Mouse (Mus musculus): ENCODE data around the gene Pctp. TPM values are rescaled to one million over a fixed set of nuclear protein-coding genes. Genes with fewer than 3 reads are reported as not detected.

The Pctp gene
- 1 to 10 TPM in 1 of 2 experiments, under 1 TPM in 1; 0.94 to 1.3 TPM for total RNA-seq (2021)

DNA sequence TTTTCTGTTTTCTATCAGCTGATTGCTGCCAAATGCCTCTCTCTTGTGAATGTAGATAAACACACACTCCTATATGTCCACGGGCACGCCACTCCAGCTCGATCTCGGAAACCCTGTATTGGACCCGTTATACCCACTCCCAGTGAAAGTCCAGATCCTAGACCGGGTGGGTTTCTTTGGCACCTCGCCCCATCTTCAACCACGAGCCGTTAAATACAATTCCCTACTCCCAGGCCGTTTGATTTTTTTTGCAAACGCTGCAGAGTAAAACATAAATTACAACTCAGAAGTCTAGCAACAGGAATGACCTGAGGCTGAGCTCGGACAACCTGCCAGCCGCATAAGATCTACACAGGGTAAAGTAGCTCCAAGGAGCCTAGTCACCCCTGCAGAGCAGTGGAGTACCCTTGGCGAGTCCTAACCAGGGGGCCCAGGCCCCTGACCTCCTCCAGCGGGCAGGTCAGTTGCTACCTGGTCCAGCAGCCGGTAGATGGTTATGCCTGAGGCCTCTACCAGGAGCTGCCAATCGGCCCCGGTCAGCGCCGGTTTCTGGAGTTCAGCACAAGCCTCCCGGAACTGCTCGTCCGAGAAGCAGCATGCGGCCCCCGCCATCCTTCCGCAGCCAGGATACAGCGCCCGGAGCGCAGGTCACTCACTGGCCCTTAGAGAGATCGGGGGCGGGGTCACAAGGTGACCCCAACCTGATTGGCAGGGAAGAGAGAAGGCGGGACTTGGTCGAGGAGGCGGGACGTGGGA is at the start of gene Pctp:
Gene Pctp, minus strand, starts transcription at position 664 of the 756 bp plus-strand sequence.
- DNase-seq (ENCODE audit: extremely low spot score in 1 of 2, low spot score in 1 of 2) = peak in 1 of 2 experiments; percentile 14

DNA sequence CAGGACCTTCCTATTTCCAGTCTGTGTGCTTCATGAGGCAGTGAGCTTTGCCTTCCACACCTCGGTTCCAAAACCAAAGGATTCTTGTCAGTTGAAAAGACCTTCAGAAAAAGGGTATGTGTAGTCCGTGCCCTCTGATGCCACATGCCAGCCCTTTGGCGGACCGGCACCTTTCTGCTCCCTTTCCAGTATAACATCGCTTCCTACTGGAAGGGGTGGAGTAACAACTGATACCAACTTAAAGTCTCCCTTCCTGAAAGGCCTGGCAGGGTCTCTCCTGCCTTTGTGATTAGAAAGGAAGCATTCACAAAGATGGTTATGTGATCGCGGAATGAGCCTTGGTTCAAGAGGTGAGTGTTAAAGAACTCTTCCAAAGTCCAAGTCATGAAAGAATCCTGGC is 47.3 kb upstream of the Pctp start:
- DNase-seq (ENCODE audit: extremely low spot score in 1 of 2, low spot score in 1 of 2) = no peak

DNA sequence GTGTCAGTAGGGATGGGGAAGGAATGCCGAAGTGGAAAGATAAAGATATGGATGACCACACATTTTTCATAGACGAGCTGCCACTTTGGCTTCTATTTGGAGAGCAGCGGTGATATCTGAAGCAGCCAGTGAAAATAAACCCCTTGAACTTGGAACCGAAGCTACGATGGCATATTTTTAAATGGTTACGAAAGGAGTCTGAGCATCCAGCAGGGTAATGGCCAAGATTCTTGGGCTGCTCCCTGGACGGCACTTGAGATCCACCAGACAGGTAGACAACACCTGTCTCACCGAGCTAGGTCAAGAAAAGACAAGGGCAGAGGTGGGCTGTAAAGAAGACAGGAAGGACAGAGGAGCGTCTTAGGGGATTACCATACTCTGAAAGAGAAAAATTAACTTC is 44.6 kb upstream of the Pctp start:
- DNase-seq (ENCODE audit: extremely low spot score in 1 of 2, low spot score in 1 of 2) = no peak

DNA sequence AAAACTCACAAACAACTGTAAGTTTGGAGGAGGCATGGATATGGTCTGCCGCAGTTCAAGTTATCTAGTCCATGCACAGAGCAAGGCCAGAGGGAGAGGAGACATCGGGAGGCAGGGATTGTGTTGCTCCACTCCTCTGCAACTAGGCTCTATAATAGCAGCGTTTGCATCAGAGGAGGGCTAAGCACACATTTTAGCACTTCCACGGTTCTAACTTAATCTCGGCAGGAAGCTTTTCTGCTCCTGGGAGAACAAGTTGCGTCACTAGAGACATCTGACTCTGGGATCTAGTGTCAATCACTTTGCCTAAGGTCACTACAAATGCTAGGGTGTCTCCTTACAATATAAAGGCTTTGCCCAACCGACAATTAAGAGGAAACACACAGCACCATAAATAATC is 43.5 kb upstream of the Pctp start:
- DNase-seq (ENCODE audit: extremely low spot score in 1 of 2, low spot score in 1 of 2) = no peak

DNA sequence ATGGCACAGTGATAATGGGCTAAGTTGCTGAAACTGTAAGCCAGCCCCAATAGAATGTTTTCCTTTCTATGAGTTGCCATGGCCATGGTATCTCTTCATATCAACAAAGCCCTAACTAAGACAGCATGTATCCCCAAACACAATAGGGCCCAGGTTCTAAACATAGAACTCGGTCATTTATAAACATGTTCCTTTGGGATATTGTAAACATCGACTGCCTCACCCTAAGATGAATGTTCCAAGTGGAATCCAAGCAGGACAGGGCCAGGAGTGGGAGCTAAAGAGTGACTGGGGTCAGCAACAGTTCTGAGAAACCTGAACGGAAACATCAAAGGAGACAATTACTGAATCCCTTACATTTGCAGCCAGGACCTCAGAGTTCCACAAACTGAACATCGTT is 41.8 kb upstream of the Pctp start:
- DNase-seq (ENCODE audit: extremely low spot score in 1 of 2, low spot score in 1 of 2) = no peak

DNA sequence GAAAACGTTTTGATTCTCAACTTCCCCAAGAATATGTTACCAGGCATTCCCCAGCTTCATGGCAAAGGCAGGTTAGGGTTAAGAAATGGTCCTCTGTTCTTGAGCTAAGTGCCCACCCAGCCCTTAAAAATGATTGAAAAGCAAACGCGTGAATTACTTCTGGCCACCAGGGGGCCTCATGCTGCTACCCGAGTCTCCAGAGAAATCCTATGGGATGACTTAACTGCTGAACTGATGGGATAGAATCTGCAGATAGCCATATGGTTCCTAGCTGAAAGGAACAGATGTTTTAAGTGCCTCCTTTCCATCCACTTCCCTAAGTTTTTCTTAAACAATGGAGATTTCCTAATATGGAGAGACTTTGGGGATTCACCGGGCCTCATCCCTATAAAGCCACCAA is 35.3 kb upstream of the Pctp start:
- DNase-seq (ENCODE audit: extremely low spot score in 1 of 2, low spot score in 1 of 2) = peak; percentile 25 to 67

DNA sequence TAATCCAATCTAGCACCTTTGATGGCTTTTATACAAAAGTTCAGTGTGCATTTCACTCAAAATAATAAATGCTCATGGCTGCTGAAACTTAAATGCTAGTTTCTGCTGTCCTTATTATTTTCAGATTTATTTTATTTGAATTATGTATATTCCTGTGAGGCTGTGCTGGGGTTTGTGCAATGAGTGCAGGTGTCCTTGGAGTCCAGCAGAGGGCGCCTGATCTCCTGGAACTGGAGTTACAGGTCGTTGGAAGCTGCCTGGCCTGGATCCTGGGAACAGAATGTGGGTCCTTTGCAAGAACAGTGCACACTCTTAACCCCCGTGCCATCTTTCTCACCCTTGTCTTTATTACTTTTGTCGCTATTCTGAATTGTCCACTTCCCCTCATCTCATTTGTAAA is 33.7 kb upstream of the Pctp start:
- no peak for DNase-seq (ENCODE audit: extremely low spot score in 1 of 2, low spot score in 1 of 2)

DNA sequence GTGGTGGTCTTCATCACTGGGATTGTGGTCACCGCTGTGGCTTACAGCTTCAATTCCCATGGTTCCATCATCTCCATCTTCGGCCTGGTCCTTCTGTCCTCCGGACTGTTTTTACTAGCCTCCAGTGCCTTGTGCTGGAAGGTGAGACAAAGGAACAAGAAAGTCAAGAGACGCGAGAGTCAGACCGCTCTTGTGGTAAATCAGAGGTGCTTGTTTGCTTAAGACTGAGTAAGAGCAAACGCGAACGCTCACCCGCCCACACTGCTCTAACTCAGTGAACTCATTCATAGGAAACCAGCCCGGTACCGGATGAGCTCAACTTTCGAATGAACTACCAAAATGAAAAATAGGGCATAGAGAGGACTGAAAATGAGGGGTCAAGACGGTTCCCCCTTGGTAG is 32.8 kb upstream of the Pctp start:
- DNase-seq (ENCODE audit: extremely low spot score in 1 of 2, low spot score in 1 of 2) = no peak

DNA sequence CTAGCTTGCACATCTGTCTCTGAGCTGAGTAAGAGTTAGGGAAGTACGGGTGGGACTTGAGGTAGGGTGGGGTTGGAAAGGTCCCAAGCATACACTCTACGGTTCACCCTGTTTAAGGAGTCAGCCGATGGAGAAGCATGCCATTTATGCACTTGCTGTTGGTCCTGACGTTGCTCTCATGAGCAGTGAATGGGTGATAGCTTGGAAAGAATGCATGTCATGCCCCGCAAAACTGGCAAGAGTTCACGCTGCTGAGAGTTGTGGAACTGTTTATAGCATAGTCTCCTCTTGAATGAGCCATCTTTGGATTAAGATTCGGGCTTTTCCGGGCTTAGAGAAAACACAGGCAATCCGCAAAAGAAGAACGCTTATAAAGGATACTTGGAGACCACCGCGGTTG is 32.0 kb upstream of the Pctp start:
- DNase-seq (ENCODE audit: extremely low spot score in 1 of 2, low spot score in 1 of 2) = no peak

DNA sequence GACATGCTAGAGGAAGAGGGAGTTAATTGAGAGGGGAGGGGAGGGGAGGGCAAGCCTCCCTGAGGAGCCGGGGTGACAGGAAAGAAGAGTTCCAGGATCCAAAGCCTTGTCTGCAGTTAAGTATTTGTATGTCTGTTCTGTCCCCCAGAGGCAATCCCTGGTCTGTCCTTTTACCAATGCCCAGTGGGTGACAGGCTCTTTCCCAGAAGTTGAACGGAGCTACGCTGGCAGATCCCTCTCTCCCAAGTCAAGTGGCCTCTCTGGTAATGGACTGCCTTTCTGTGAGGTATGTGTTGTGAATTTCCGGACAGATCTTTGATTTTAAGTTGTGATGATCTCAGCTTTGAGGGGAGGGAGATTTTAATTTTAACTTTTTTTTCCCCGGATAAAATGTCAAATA is 30.7 kb upstream of the Pctp start:
- DNase-seq (ENCODE audit: extremely low spot score in 1 of 2, low spot score in 1 of 2) = no peak

DNA sequence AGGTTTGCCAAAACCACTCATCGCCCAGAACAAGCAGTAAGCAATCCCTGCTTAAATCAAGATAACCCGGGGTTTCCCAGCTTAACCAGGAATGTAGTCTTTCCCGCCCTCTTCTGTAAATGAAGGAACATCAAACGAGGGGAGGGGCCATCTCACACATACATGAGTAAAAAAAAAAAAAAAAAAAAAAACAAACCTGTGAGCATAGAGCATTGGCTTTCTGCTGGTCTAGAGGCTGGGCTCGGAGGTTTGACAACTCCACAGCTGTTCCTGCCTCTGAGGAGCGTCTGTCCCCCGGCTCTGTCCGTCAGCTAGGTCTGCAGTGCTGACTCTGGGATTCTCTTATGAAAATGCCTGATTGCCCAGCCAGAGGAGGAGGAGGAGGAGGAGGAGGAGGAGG is 30.1 kb upstream of the Pctp start:
- no peak for DNase-seq (ENCODE audit: extremely low spot score in 1 of 2, low spot score in 1 of 2)

DNA sequence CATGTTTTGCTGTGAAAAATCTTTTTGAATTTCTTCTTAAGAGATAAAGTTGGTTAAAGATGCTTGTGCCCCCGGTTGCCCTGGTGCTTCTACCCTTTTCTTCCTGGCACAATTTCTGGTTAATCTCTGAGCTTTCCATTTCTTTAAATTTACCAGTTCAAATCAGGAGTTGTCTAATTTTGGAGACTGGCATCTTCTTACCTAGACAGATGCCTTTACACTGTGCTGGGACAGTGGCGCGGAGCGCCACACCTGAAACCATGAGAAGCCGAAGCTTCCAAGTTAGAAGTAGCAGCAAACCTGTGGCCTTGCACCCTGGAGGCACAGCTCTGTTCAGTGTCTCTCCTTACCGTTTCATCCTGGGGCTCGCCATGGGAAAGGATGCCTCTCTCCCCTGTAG is 28.4 kb upstream of the Pctp start:
- DNase-seq (ENCODE audit: extremely low spot score in 1 of 2, low spot score in 1 of 2) = no peak

DNA sequence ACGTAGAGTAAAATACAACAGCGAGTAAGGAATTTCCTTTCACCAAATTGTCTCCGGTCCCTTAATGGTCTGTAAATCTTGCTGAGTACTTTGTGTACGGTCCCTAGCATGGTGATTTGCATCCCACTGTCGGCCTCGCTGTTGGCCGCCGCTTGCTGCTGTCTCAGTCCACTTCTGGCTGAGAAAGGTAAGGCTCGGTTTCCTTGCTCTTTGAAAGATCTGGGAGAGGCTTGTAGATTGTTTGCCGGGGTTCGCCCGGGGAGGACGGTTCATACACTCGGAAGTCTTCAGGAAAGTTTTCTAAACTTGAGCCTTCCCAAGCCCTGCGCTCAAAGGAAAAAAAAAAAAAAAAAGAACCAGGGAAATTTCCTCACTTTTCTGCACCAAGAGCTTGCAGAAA is 27.9 kb upstream of the Pctp start:
- DNase-seq (ENCODE audit: extremely low spot score in 1 of 2, low spot score in 1 of 2) = peak in 1 of 2 experiments; percentile 32

DNA sequence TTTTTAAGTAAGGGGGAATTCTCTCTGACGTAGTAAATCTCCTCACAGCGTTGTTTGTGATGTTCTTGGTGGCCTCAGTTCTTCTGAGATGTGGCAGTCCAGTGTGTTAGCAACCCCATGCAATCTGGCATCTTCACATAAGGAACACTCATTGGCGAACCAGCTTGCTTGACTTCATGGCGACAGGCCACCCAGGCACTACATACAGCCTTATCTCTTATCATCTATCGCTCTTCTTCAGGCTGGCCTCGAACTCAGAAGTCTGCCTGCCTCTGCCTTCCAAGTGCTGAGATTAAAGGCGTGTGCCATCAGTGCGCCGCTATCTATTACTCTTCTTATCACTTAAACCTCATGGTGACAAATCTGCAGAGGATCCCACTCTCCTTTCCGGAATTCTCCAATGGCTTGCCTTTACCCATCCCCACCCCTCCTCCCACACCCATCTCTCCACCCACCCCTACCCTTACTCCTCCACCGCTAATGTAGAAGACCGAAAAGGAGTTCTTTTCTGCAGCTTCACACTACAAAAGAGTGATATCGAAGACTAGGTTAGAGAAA is 27.2 kb upstream of the Pctp start, which contains the start of gene Tmem100:
Gene Tmem100, plus strand, starts transcription at position 508 of the 558 bp plus-strand sequence.
- DNase-seq (ENCODE audit: extremely low spot score in 1 of 2, low spot score in 1 of 2) = no peak

DNA sequence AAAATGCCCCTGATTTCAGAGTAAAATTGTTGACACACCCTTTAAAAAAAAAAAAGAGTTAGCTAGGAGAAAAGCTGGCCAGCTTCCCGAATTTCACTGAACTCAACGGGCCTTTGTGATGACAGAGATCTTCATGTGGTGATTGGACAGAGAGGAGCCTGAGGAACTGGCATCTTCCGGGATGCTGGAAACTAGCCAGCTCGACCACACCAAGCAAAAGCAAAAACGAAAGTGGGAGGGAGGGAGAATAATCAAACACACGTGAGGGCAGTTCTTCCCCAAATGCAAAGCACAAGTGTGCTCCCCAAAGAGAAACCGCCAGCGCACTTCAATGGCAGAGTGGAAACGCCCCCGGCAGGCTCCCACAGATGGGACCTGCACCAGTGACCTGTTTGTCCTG is 26.7 kb upstream of the Pctp start:
- DNase-seq (ENCODE audit: extremely low spot score in 1 of 2, low spot score in 1 of 2) = no peak

DNA sequence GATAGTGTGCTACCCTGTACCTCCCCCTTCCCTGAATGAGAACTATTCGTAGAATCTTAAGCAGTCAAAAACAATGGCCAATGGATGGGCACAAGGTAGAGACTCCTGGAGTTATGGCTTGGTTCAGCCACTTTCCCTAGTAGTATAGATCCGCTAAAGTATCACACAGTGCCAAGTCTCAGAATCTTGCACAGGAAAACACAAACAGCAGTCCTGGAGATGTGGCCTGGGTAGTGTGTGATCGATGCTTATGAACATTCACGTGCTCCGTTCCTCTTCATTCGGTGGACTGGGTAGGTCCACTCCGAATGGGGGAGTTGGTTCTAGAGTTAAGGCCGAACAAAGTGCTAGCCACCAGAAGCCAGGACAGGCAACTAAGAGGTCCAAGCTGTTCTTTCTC is 26.1 kb upstream of the Pctp start:
- DNase-seq (ENCODE audit: extremely low spot score in 1 of 2, low spot score in 1 of 2) = no peak

DNA sequence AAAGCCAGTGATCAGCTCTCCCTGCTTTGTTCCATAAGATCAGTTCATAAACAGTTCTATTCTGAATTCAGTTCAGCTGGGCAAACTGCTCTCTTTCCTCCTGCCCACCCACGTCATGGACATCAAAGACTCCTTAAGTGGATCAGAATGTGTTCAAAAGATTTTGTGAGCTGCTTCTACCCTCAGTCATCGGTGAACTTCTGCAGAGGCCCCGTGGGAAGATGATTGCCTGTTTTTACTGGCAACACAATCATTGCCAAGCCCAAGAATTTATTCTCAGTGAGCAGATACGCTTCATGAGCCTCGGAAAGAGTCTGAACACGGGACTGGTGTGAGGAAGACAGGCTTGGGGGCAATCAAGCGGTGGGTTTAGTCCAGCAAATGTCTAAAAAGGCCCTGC is 24.5 kb upstream of the Pctp start:
- no peak for DNase-seq (ENCODE audit: extremely low spot score in 1 of 2, low spot score in 1 of 2)

DNA sequence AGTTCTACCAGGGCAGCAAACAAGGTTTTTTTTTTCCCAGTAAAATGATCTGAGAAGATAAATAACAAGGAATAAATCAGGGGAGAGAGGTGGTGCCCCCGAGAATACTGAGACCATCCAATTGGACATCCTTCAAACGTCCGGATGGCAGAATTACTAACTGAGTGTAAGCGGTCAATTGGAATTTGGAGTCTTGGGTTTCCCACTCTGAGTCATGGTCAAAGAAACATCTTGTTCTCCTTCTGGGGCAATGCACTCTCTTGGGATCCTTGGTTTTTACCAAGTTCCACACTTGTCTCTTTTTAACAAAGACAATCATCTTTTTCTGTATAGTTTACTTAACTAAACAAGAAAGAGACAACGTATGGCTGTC is 24.1 kb upstream of the Pctp start:
- DNase-seq (ENCODE audit: extremely low spot score in 1 of 2, low spot score in 1 of 2) = no peak

DNA sequence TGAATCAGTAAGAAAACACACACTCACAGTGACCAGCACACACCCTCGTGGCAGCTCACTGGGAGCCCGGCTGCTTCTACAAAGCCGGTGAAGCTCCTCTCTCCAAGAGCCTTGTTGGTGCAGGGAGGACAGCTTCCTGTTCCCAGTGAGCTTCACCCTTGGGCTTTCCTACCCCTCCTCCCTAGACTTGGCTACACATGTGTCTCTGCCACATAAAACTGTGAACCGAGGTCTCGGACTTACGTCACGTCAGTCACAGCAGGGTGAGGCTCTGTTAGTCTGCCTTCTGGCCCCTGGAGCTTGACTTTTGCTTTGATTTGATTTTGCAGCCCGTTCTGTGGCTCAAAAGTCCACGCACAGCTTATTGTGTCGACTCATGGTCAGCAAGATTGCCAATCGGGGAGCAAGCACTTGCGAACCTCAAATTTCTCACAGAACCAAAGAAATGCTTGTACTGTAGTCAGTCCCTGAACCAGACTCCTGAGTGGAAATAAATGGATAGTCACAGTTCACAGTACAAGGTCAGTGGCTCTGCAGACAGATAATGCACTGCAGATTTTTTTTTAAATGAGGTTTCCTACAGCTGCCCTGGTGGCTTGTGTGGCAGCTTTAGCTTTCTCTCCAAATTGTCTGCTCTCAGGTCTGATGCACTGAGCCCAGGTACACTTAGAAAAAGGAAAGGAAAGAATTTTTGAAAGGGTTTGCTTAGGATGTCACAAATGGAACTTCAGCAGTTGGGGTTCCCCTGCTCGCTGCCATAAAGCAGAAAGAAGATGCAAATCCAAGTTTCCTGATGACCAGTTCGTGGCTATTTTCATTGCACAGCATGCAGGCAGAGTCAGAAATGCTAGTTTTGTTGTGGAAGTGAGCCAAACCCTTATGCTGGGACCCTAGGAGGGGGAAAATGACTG is 23.5 kb upstream of the Pctp start:
- no peak for DNase-seq (ENCODE audit: extremely low spot score in 1 of 2, low spot score in 1 of 2)

DNA sequence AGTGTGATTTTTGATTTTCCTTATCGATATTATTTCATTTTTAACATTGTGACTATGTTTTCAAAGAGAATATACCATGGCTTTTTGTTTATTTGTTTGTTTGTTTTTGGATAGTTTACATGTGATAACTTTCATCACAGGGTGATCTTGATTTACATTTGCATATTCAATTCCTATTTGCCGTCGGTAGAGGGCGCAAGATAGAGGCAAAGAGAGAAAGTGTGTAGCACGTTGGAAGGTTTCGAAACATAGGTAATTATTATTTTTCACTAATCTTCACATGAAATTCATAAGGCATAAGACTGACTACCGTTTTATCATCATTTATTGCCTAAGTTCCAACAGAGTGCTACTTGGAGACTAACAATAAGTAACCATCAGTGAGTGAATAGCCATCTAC is 16.5 kb upstream of the Pctp start:
- peak in 1 of 2 experiments; percentile 63 for DNase-seq (ENCODE audit: extremely low spot score in 1 of 2, low spot score in 1 of 2)

DNA sequence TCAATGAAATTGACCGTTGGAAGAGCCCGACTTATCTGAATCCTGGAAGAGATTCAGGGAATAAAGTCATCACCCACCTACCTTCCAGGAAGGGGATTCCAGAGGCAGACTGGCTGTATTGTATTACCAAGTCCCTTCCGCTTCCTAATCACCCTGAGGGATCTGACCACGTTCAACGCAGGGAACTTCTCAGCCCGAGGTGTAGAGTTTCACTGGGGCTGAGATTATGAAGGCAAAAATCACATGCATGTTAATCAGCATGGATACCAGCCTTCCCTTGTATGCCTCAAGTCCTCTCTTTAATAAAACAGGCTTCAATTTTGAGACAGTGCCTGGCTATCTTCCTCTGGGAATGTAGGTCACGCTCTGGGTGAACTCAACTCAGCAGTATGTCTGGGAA is 12.6 kb upstream of the Pctp start:
- no peak for DNase-seq (ENCODE audit: extremely low spot score in 1 of 2, low spot score in 1 of 2)
